Mouse (Mus musculus) lung, adult 2 months (tissue): ENCODE measurements around the gene H2al1g.
"Not testable (repeated sequence)": the region's sequence is repeated elsewhere in the genome, so short reads cannot be mapped to it uniquely, and the experiment has no call there.

Experiments
- CTCF ChIP-seq: fragments of 200-500 bp; IDR thresholded peaks from 2 replicates; pipeline ENCODE4 v1.5.1; 2011; ENCODE audit warnings: mild to moderate bottlenecking, low read length, control low read depth; ENCODE audit not compliant: insufficient read depth
- POLR2A ChIP-seq: fragments of 200-500 bp; IDR thresholded peaks from 2 replicates; pipeline ENCODE4 v1.6.1; 2011; ENCODE audit warnings: low read depth, mild to moderate bottlenecking, control low read depth, low read length, borderline replicate concordance; ENCODE audit errors: extremely low read depth

DNA sequence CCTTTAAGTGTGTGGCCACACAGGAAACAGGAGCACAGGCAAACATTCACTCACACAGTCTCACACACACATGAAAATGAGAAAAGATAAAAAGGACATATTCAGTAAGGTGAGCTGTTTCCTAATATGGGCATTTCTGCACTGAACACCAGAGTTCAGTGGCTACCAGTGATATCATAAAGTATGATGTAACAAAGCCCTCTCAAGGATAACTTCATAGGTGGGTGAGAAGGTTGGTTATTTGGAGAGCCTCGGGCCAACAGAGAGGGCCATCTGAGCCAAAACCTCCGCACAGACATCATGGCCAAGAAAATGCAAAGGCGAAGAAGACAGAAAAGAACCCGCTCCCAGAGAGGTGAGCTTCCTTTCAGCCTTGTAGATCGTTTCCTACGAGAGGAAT, 3.2 kb upstream of the H2al1g start, which contains the start of gene H2al1f:
- TF ChIP-seq CTCF, POLR2A: not testable (repeated sequence)
